Mouse (Mus musculus) spleen, adult 2 months (tissue): Measurements from ENCODE around the gene Map4k3.

Source experiments
- CTCF ChIP-seq: fragments of 200-500 bp; IDR thresholded peaks from 2 replicates; pipeline ENCODE4 v1.5.1; 2011; ENCODE audit warnings: mild to moderate bottlenecking, inconsistent platforms; ENCODE audit not compliant: insufficient read depth, insufficient read length, insufficient replicate concordance; ENCODE audit errors: extremely low read depth
- POLR2A ChIP-seq: fragments of 200-500 bp; IDR thresholded peaks from 2 replicates; pipeline ENCODE4 v1.6.1; 2011; ENCODE audit warnings: low read depth, low read length, inconsistent platforms

DNA sequence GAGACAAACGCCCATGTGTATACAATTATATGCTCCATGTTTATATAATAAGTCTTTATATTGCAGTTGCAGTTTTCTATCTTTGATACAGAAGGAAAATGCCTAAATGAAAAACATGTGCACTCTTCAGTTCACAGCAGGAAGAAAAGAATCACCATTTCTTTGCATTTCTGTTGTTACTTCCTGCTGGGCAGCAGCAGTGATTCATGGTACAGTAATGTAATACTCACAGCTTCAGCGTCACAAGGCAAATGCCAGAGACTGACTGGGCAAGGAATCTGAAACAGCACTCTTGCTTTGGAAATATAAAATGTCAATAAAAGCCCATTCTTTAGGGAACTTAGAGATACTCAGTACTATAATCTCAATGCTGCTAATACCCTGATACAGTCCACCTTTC lies 36.9 kb upstream of the Map4k3 start:
- TF ChIP-seq POLR2A (no peak), CTCF (no peak)
